Mouse (Mus musculus) regulatory T cell (primary cell): ENCODE measurements around the gene 1700001O22Rik.

ENCODE experiments used
- in situ Hi-C: fragments of 300-600 bp; cut with MboI, MseI; formaldehyde crosslinking; loops from one replicate; pipeline ENCODE4 v1.15.1; 2025; ENCODE audit warnings: high pct_unique_total_duplicates

The 1700001O22Rik gene

GRCm38 (mm10) chr2:30803604-30804003, at the start of gene 1700001O22Rik:
TSS of gene 1700001O22Rik (minus strand) at chr2:30803661.
- in situ Hi-C loops: no loop called here

- in situ Hi-C loops: no loop called here
Measured at GRCm38 (mm10) chr2:30852771-30853313, 49.4 kb upstream of the 1700001O22Rik start.

GRCm38 (mm10) chr2:30850581-30850980, 47.1 kb upstream of the 1700001O22Rik start:
- in situ Hi-C loops: no loop called here

- in situ Hi-C loops: loop anchor here (5.0 kb wide), 1 partner anchor 59 kb away; no protein-coding TSS in a partner anchor
Measured at GRCm38 (mm10) chr2:30848184-30848583, 44.7 kb upstream of the 1700001O22Rik start.

GRCm38 (mm10) chr2:30846723-30847122, 43.3 kb upstream of the 1700001O22Rik start:
- in situ Hi-C loops: loop anchor here (5.0 kb wide), 1 partner anchor 61 kb away; no protein-coding TSS in a partner anchor

- in situ Hi-C loops: loop anchor here (5.0 kb wide), 1 partner anchor 61 kb away; no protein-coding TSS in a partner anchor
Measured at GRCm38 (mm10) chr2:30846236-30846635, 42.8 kb upstream of the 1700001O22Rik start.

GRCm38 (mm10) chr2:30845152-30846070, 42.0 kb upstream of the 1700001O22Rik start:
- in situ Hi-C loops: loop anchor here (5.0 kb wide), 1 partner anchor 62 kb away; no protein-coding TSS in a partner anchor

GRCm38 (mm10) chr2:30842615-30843014, 39.2 kb upstream of the 1700001O22Rik start:
- in situ Hi-C loops: no loop called here

- in situ Hi-C loops: no loop called here
Measured at GRCm38 (mm10) chr2:30836238-30836990, 33.0 kb upstream of the 1700001O22Rik start.

- in situ Hi-C loops: no loop called here
Measured at GRCm38 (mm10) chr2:30834373-30835022, 31.0 kb upstream of the 1700001O22Rik start, which contains the start of gene Prrx2. TSS of gene Prrx2 (plus strand) at chr2:30834972.

GRCm38 (mm10) chr2:30833644-30834043, 30.2 kb upstream of the 1700001O22Rik start:
- in situ Hi-C loops: no loop called here

- in situ Hi-C loops: no loop called here
Measured at GRCm38 (mm10) chr2:30830283-30830795, 26.9 kb upstream of the 1700001O22Rik start, which contains the start of gene Asb6. TSS of gene Asb6 (minus strand) at chr2:30830333.

GRCm38 (mm10) chr2:30829315-30829714, 25.9 kb upstream of the 1700001O22Rik start:
- in situ Hi-C loops: no loop called here

- in situ Hi-C loops: no loop called here
Measured at GRCm38 (mm10) chr2:30827749-30828475, 24.5 kb upstream of the 1700001O22Rik start.

- in situ Hi-C loops: no loop called here
Measured at GRCm38 (mm10) chr2:30826825-30827748, 23.6 kb upstream of the 1700001O22Rik start.

GRCm38 (mm10) chr2:30823385-30824153, 20.1 kb upstream of the 1700001O22Rik start:
- in situ Hi-C loops: no loop called here

GRCm38 (mm10) chr2:30822460-30822859, 19.0 kb upstream of the 1700001O22Rik start:
- in situ Hi-C loops: no loop called here

- in situ Hi-C loops: no loop called here
Measured at GRCm38 (mm10) chr2:30821073-30821472, 17.6 kb upstream of the 1700001O22Rik start.
